Mouse (Mus musculus): ENCODE results near the gene Klf13. TPM values are rescaled to one million over a fixed set of nuclear protein-coding genes. Genes with fewer than 3 reads are reported as not detected.

Klf13 gene
- polyA plus RNA-seq, 1 experiment from 2014 or later, result 27.5 TPM

- Histone ChIP-seq H3K4me2 (ENCODE audit: low read length) (no peak within 1 kb of the TSS), H3K9ac (ENCODE audit: low read depth, low read length) (no peak within 1 kb of the TSS), H3K4me1 (replicated peaks; ENCODE audit: insufficient read depth, low read length) (peaks cover 40% of the 10 kb centered on the region), H3K4me3 (replicated peaks; ENCODE audit: low read depth, low read length) (no peak within 1 kb of the TSS), H3K27me3 (ENCODE audit: insufficient read depth, low read length) (no peaks in the 10 kb centered on the region), H3K9me3 (replicated peaks; ENCODE audit: low read length) (no peaks in the 10 kb centered on the region), H3K27ac (peak within 1 kb of the TSS; percentile 25; the same call in 1 of the 2 replicates), H3K36me3 (ENCODE audit: insufficient read depth, low read length) (0 out of 2 replicates have a peak, but pooled peaks cover 2% of the 10 kb centered on the region)
- DNase-seq (ENCODE audit: low spot score), result no peak
- ATAC-seq (replicated peaks; ENCODE audit: low FRiP score, low read depth), result no peak
- no peak for TF ChIP-seq CTCF (IDR thresholded peaks at IDR 0.05; ENCODE audit: low read depth)
- 89% methylated on average over 6 of the region's 6 CpGs for WGBS
Measured at GRCm38 (mm10) chr7:63916268-63916907, 22.3 kb downstream of the Klf13 start, which contains the start of gene E030018B13Rik. Gene E030018B13Rik (plus strand): TSS chr7:63916857.

- Histone ChIP-seq H3K36me3 (ENCODE audit: insufficient read depth, low read length) (0 out of 2 replicates have a peak, but pooled peaks cover 2% of the 10 kb centered on the region), H3K27me3 (ENCODE audit: insufficient read depth, low read length) (no peaks in the 10 kb centered on the region), H3K9me3 (replicated peaks; ENCODE audit: low read length) (no peaks in the 10 kb centered on the region), H3K9ac (ENCODE audit: low read depth, low read length) (no peak overlapping the region), H3K4me1 (replicated peaks; ENCODE audit: insufficient read depth, low read length) (peaks cover 45% of the 10 kb centered on the region), H3K27ac (peak overlapping the region; percentile 88), H3K4me3 (replicated peaks; ENCODE audit: low read depth, low read length) (no peak overlapping the region), H3K4me2 (ENCODE audit: low read length) (no peak overlapping the region)
- DNase-seq (ENCODE audit: low spot score) (no peak), ATAC-seq (replicated peaks; ENCODE audit: low FRiP score, low read depth) (no peak)
- TF ChIP-seq CTCF (IDR thresholded peaks at IDR 0.05; ENCODE audit: low read depth), result no peak
- WGBS, result 94% methylated on average over 2 of the region's 2 CpGs
Measured at GRCm38 (mm10) chr7:63914891-63915290, 23.8 kb downstream of the Klf13 start.

- no peak for TF ChIP-seq CTCF (IDR thresholded peaks at IDR 0.05; ENCODE audit: low read depth)
- H3K9me3 ChIP-seq (replicated peaks; ENCODE audit: low read length), result no peaks in the 10 kb centered on the region
- H3K36me3 ChIP-seq (ENCODE audit: insufficient read depth, low read length), result no peaks in the 10 kb centered on the region
- peak; percentile 43; the same call in 1 of the 2 replicates for ATAC-seq (replicated peaks; ENCODE audit: low FRiP score, low read depth)
- no peak overlapping the region for H3K4me3 ChIP-seq (replicated peaks; ENCODE audit: low read depth, low read length)
- H3K9ac ChIP-seq (ENCODE audit: low read depth, low read length), result peak overlapping the region; percentile 35; the same call in 1 of the 2 replicates
- DNase-seq (ENCODE audit: low spot score), result peak; percentile 61
- H3K27me3 ChIP-seq (ENCODE audit: insufficient read depth, low read length), result no peaks in the 10 kb centered on the region
- 39% methylated on average over 10 of the region's 10 CpGs for WGBS
- peaks cover 43% of the 10 kb centered on the region for H3K4me1 ChIP-seq (replicated peaks; ENCODE audit: insufficient read depth, low read length)
- no peak overlapping the region for H3K4me2 ChIP-seq (ENCODE audit: low read length)
- H3K27ac ChIP-seq, result peak overlapping the region; percentile 88
Measured at GRCm38 (mm10) chr7:63913724-63914692, 24.7 kb downstream of the Klf13 start.

- no peak for ATAC-seq (replicated peaks; ENCODE audit: low FRiP score, low read depth)
- WGBS, result 71% methylated on average over 12 of the region's 12 CpGs
- peaks cover 43% of the 10 kb centered on the region for H3K4me1 ChIP-seq (replicated peaks; ENCODE audit: insufficient read depth, low read length)
Measured at GRCm38 (mm10) chr7:63912924-63913723, 25.6 kb downstream of the Klf13 start.

GRCm38 (mm10) chr7:63912234-63912810 lies 26.4 kb downstream of the Klf13 start:
- Histone ChIP-seq H3K36me3 (ENCODE audit: insufficient read depth, low read length) (no peaks in the 10 kb centered on the region), H3K9me3 (replicated peaks; ENCODE audit: low read length) (no peaks in the 10 kb centered on the region), H3K9ac (ENCODE audit: low read depth, low read length) (no peak overlapping the region), H3K27ac (peak overlapping the region; percentile 82), H3K27me3 (ENCODE audit: insufficient read depth, low read length) (no peaks in the 10 kb centered on the region), H3K4me3 (replicated peaks; ENCODE audit: low read depth, low read length) (no peak overlapping the region), H3K4me2 (ENCODE audit: low read length) (no peak overlapping the region), H3K4me1 (replicated peaks; ENCODE audit: insufficient read depth, low read length) (peaks cover 43% of the 10 kb centered on the region)
- WGBS, result 56% methylated on average over 7 of the region's 7 CpGs
- DNase-seq (ENCODE audit: low spot score) (peak; percentile 38), ATAC-seq (replicated peaks; ENCODE audit: low FRiP score, low read depth) (peak; percentile 38; the same call in 1 of the 2 replicates)
- TF ChIP-seq CTCF (IDR thresholded peaks at IDR 0.05; ENCODE audit: low read depth), result no peak

More at GRCm38 (mm10) chr7:63912924-63913723, 25.6 kb downstream of the Klf13 start:
- TF ChIP-seq CTCF (IDR thresholded peaks at IDR 0.05; ENCODE audit: low read depth), result peak; percentile 38
- Histone ChIP-seq H3K9ac (ENCODE audit: low read depth, low read length) (no peak overlapping the region), H3K27ac (peak overlapping the region; percentile 88), H3K4me3 (replicated peaks; ENCODE audit: low read depth, low read length) (no peak overlapping the region), H3K4me2 (ENCODE audit: low read length) (no peak overlapping the region), H3K9me3 (replicated peaks; ENCODE audit: low read length) (no peaks in the 10 kb centered on the region), H3K36me3 (ENCODE audit: insufficient read depth, low read length) (no peaks in the 10 kb centered on the region), H3K27me3 (ENCODE audit: insufficient read depth, low read length) (no peaks in the 10 kb centered on the region)
- no peak for DNase-seq (ENCODE audit: low spot score)
